Mouse (Mus musculus) olfactory bulb, adult 2 months (tissue): Measurements from ENCODE around the gene Qsox1. TPM values are rescaled to one million over a fixed set of nuclear protein-coding genes. Genes with fewer than 3 reads are reported as not detected.

Experiments
- H3K27ac ChIP-seq: fragments of 200-500 bp; 2 replicates; pipeline ENCODE4 v1.5.1; 2012; ENCODE audit warnings: low read depth, low read length; ENCODE audit not compliant: insufficient read depth
- H3K4me1 ChIP-seq: fragments of 200-500 bp; 2 replicates; pipeline ENCODE4 v1.6.1; 2012; ENCODE audit warnings: low read length; ENCODE audit not compliant: control insufficient read depth, insufficient read depth
- H3K4me3 ChIP-seq: fragments of 200-500 bp; 2 replicates; pipeline ENCODE4 v1.5.1; 2012; ENCODE audit warnings: mild to moderate bottlenecking, low read depth, low read length, moderate library complexity; ENCODE audit not compliant: insufficient read depth
- CTCF ChIP-seq: fragments of 200-500 bp; IDR thresholded peaks from 2 replicates; pipeline ENCODE4 v1.5.1; 2012; ENCODE audit warnings: low read depth, mild to moderate bottlenecking, low read length, moderate library complexity; ENCODE audit not compliant: insufficient read depth
- POLR2A ChIP-seq: fragments of 200-500 bp; IDR thresholded peaks from 2 replicates; pipeline ENCODE4 v1.6.1; 2012; ENCODE audit warnings: mild to moderate bottlenecking, low read depth, low read length, moderate library complexity; ENCODE audit not compliant: insufficient read depth
- WGBS: fragments of 180-500 bp; shearing (Covaris S2); methylation state at CpG from one replicate; pipeline ENCODE4 v1.1.7; 2018; 5-methylcytosine and 5-hydroxymethylcytosine counted together
- polyA plus RNA-seq: library from polyadenylated mRNA; stranded (reverse); fragments of >200 nt; gene quantifications from 2 replicates; pipeline ENCODE4 v1.2.4, GENCODE M21; 2012; ENCODE audit warnings: low replicate concordance; ENCODE audit not compliant: missing spikeins, insufficient read depth, insufficient read length

Gene Qsox1
- polyA plus RNA-seq, 1 experiment: not detected

DNA sequence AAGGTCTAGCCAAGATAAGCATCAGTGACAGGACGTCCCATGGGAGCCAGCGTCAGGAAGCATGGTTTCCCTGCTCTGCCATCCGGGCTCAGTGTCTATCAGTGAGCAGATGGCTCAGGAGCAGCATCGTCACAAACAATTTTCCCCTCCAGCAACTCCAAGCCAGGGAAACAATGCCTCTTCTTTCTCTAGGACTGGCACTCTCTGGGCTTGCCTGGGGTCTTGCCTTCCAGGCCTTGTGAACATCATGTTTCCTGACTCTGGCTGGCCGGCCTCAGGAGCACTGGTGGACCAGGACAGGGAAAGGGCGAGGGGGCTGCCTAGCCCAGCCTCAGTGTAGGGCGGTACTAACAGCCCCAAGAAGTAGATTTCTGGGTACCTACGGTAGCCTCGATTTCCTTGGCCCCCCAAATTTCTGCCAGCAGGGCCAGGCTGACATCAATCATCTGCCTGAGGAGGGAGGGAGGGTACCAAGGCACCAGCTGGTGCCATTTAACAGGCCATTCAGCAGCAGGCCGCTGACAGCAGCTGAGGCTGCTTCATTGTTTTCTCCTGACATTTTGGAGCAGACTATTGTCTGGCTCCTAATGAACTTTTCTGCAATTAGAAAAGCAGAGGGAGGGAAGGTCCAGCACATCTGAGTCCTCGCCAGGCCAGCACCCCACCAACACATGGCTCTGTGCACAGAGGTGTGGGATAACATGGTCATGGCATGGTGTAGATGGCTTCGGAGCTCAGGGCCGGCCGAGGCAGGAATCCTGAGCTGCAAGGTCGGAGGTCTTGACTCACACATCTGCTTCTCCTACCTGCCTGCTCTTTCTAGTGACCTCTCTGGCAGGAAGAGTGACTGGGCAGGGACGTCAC lies 22.3 kb downstream of the Qsox1 start:
- Histone ChIP-seq H3K4me3 (no peak overlapping the region), H3K4me1 (peaks cover 9% of the 10 kb centered on the region), H3K27ac (no peak overlapping the region)
- 60% methylated on average over 16 of the region's 16 CpGs for WGBS
- no peak for TF ChIP-seq CTCF
- TF ChIP-seq POLR2A: no peak

DNA sequence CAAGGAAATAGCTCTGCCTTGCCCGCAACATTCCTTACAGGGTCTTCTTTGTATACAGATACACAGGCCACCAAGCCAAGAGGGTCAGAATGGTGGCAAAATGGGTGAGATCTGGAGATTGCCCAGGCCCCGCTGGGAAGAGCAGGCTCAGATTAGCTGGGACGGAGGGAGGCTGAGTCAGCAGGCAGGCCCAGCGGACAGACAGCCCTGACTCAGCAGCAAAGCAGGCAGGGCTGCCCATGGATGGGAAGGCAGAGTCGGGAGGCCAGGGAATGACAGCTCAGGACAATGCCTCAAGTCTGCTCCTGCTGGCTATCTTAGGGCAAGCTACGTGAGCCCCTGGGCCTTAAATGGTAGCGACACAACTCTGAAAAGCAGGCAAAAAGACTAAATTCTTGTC lies 26.8 kb downstream of the Qsox1 start:
- H3K27ac ChIP-seq: no peak overlapping the region
- WGBS: 67% methylated on average over 7 of the region's 7 CpGs

DNA sequence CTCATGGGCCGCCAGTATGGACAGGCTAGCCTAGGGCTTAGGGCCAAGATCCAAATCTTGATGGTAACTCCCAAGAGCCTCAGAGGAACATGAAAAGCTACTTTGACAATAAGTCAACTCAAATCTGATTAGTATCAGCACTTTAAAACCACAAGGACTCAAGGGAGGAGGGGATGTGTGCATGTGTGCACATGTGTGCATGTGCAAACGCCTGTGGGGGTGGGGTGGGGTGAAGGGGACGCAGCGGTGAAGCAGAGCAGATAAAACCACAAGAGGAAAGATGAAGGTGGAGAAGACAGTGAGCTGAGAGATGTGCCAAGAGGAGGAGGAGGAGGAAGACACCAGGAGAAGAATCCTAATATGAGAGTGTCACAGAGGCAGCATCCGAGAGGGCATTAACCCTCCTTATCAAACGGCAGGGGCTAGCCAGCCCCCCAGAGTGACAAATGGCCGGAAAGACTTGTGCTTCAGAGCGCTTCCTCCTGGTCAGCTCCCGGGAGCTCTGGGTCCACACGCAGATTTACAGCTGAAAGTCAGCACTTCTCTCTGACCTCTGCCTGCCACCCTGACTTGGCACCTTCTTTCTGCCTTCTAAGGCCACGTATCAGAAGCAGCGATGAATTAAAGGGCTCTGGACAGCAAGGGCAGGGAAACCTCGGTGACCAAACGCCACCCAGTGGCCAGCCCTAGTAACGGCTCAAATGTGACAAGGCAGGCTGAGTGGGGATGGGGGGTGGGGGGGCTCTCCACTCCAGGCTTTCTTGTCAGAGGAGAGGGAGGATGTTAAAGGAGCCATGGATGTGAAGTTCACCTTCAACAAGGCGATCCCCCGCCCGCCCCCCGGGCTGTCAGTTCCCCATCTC lies 28.1 kb downstream of the Qsox1 start:
- peaks cover 3% of the 10 kb centered on the region; the same call in 1 of the 2 replicates for H3K4me1 ChIP-seq
- no peak overlapping the region for H3K4me3 ChIP-seq
- TF ChIP-seq POLR2A (no peak), CTCF (peak; percentile 74)
- WGBS: 47% methylated on average over 19 of the region's 19 CpGs
- H3K27ac ChIP-seq: no peak overlapping the region

More for the DNA sequence above, 26.8 kb downstream of the Qsox1 start:
- Histone ChIP-seq H3K4me1 (peaks cover 12% of the 10 kb centered on the region), H3K4me3 (no peak overlapping the region)
- TF ChIP-seq POLR2A (no peak), CTCF (no peak)

DNA sequence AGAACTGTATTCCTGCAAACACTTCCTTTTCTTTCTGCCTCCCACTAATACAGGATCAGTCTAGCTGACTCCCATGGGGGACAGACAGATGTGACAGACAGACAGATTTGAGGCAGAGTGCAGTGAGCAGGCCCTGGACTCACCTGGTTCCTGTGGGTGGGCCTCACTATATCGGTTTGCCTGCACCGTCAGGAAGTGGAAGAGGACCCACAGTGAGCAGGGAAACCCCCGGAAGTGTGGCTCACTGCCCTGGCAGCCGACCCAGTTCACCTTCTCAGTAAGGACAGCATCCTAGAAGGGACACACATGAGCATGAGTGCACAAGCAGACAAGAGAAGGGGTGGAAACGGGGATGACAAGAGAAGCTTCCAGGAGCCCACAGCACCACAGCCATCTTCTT lies 30.3 kb downstream of the Qsox1 start:
- WGBS: 85% methylated on average over 5 of the region's 5 CpGs
- H3K4me1 ChIP-seq: peaks cover 3% of the 10 kb centered on the region; the same call in 1 of the 2 replicates
- TF ChIP-seq CTCF (no peak), POLR2A (no peak)

DNA sequence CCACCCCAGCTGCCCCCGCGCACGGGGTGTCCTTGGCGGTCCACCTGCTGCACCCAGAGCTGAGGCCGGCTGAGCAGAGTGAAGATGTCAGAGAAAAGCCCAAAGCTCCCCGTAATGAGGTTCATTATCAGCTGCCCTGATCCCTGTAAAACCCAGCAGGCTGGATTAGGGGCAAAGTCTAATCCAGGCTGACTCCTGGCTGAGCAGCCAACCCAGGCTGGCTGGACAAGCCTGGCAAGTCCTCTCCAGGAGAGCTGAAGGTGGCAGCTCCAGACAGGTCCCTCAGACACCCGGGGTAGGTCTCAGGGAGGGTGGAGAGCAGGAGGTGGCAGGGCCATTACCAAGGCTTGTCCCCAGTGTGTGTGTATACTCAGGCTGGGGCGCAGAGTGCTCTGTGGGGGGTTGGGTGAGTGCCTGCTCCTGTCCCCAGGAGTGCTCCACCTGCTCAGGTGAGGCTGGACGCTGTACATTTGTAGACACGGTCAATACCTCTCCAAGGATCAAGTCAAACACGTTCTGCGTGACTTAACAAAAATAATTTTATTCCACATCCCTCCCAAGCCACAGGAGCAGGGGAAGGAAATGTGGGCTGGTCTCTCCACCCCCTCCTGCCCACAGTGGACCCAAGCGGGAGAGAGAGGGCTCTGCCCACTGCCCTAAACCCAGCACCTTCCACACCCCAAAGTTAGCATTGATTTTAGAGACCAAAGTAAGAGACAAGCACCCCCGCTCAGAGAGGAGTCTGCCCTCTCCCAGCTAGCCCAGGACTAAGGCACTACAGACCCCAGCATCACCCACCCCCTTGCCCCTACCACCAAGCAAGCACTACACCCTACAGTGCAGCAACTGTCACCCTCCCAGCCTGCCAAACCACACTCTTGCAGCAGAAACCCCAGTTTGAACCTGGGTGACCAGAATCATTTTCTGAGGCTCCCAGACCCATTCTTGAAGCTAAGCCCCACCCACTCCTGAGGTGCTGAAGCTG lies 34.8 kb downstream of the Qsox1 start:
- TF ChIP-seq POLR2A: no peak
- no peak for TF ChIP-seq CTCF
- H3K27ac ChIP-seq: no peak overlapping the region
- WGBS: 65% methylated on average over 14 of the region's 14 CpGs

More for the DNA sequence above, 30.3 kb downstream of the Qsox1 start:
- Histone ChIP-seq H3K27ac (no peak overlapping the region), H3K4me3 (no peak overlapping the region)

DNA sequence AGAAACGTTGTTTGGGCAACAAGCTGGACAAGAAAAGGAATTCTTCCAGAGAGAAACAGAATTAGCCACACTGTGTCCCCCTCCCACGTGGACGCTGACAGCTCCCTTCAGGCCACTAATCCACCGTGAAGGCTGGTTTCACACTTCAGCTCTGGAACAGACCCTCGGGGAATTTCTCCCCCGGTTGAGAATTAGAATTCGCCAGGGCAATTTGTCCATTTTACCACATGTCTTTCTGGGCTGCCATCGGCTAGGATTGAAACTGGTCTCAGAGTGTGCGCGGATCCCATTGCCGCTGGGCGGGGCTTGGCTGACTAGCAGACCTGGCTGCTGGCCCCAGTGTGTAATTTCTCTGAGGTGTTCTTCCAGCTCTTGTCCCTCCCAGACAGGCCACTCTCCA lies 53.5 kb downstream of the Qsox1 start:
- no peak overlapping the region for H3K4me3 ChIP-seq
- TF ChIP-seq CTCF (no peak), POLR2A (no peak)
- no peaks in the 10 kb centered on the region for H3K4me1 ChIP-seq
- H3K27ac ChIP-seq: no peak overlapping the region
- WGBS: 54% methylated on average over 12 of the region's 12 CpGs

More for the DNA sequence above, 34.8 kb downstream of the Qsox1 start:
- H3K4me1 ChIP-seq: no peaks in the 10 kb centered on the region
- H3K4me3 ChIP-seq: no peak overlapping the region

DNA sequence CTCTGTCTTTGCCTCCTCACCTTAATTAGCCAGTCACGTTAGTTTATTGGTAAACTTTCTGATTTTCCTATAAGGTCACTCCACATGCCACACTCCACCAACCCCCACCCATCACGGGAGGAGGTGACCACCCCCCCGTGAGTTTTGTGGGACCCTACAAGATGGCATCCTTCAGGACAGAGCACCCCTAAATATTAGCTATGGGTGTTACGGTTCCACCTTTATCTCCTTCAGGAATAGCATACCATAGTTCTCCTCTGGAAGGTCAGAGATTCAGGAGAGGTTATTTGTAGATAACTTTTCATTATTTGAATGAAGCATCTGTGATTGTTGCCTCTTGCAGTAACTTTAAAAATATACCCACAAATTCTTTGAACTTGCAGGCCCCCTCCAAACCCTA lies 54.0 kb downstream of the Qsox1 start:
- Histone ChIP-seq H3K4me3 (no peak overlapping the region), H3K27ac (no peak overlapping the region), H3K4me1 (no peaks in the 10 kb centered on the region)
- WGBS: 94% methylated on average over 4 of the region's 4 CpGs
- TF ChIP-seq CTCF: no peak
- TF ChIP-seq POLR2A: no peak

DNA sequence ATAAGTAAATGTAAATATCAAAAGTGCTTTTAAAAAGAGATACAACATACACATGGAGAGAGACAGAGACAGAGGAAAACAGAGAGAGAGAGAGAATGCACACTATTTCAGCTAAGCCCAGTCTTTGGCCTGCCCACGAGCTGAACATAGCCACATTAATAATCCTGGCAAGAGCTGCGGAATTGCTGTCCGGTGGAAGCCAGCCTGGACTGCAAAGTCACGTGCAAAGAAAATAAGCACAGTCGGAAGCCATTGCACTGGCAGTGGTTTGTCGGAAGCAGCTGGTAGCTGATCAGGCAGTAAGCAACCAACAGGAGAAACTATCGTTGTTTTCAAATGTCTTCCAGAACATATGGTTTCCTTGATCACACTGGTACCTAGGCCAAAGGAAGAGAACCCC lies 55.1 kb downstream of the Qsox1 start:
- no peaks in the 10 kb centered on the region for H3K4me1 ChIP-seq
- H3K27ac ChIP-seq: no peak overlapping the region
- TF ChIP-seq POLR2A: no peak
- no peak for TF ChIP-seq CTCF
- H3K4me3 ChIP-seq: no peak overlapping the region
- WGBS: 62% methylated on average over 7 of the region's 7 CpGs
